Mouse (Mus musculus) intestine, postnatal 0 days (tissue): ENCODE data around the gene Cbwd1. TPM values are rescaled to one million over a fixed set of nuclear protein-coding genes. Genes with fewer than 3 reads are reported as not detected.

ENCODE experiments used
- ATAC-seq: fragments of 200-750 bp; cut with Nextera tagmentation; 2 replicates; pipeline ENCODE4 v1.8.0; 2017; ENCODE audit warnings: mild to moderate bottlenecking, moderate TSS enrichment, moderate library complexity
- H3K27ac ChIP-seq: fragments of 300-500 bp; sonication (generic); 2 replicates; pipeline ENCODE4 v1.5.1; 2014; ENCODE audit warnings: mild to moderate bottlenecking, low read depth, low read length, moderate library complexity
- H3K27me3 ChIP-seq: fragments of 300-500 bp; sonication (generic); replicated peaks from 2 replicates; pipeline ENCODE4 v1.6.1; 2014; ENCODE audit warnings: low read length, mixed read lengths; ENCODE audit not compliant: control insufficient read depth, insufficient read depth
- H3K36me3 ChIP-seq: fragments of 300-500 bp; sonication (generic); 2 replicates; pipeline ENCODE4 v1.6.1; 2014; ENCODE audit warnings: mild to moderate bottlenecking, moderate library complexity; ENCODE audit not compliant: control insufficient read depth, insufficient read depth
- H3K4me1 ChIP-seq: fragments of 300-500 bp; sonication (generic); replicated peaks from 2 replicates; pipeline ENCODE4 v1.6.1; 2014; ENCODE audit warnings: antibody characterized with exemption, low read length, mixed read lengths; ENCODE audit not compliant: control insufficient read depth, insufficient read depth
- H3K4me2 ChIP-seq: fragments of 300-500 bp; sonication (generic); replicated peaks from 2 replicates; pipeline ENCODE4 v1.6.1; 2014; ENCODE audit warnings: low read depth, mild to moderate bottlenecking, moderate library complexity
- H3K4me3 ChIP-seq: fragments of 300-500 bp; sonication (generic); 2 replicates; pipeline ENCODE4 v1.5.1; 2014; ENCODE audit warnings: low read depth, low read length
- H3K9ac ChIP-seq: fragments of 300-500 bp; sonication (generic); 2 replicates; pipeline ENCODE4 v1.6.1; 2014; ENCODE audit warnings: mild to moderate bottlenecking, low read depth, low read length
- H3K9me3 ChIP-seq: fragments of 300-500 bp; sonication (generic); 2 replicates; pipeline ENCODE4 v1.6.1; 2016; ENCODE audit warnings: mixed run types; ENCODE audit not compliant: control insufficient read depth
- CTCF ChIP-seq: sonication (generic); IDR thresholded peaks from 2 replicates; pipeline ENCODE4 v1.5.1; 2016; ENCODE audit warnings: low read depth, mild to moderate bottlenecking, control low read depth, antibody characterized with exemption, moderate library complexity
- WGBS: fragments of 180-500 bp; shearing (Covaris S2); extraction: QIAGEN DNeasy Blood & Tissue Kit; methylation state at CpG from one replicate; pipeline ENCODE4 v1.1.7; 2014; 5-methylcytosine and 5-hydroxymethylcytosine counted together
- polyA plus RNA-seq: library from polyadenylated mRNA; unstranded; fragments of >200 nt; fragmentation: Nextera tagmentation; extraction: Ambion mirVana; gene quantifications from 2 replicates; pipeline ENCODE4 v1.2.1, GENCODE M21; 2015

Cbwd1 gene
- polyA plus RNA-seq, 1 experiment from 2014 or later = 10.4 TPM

DNA sequence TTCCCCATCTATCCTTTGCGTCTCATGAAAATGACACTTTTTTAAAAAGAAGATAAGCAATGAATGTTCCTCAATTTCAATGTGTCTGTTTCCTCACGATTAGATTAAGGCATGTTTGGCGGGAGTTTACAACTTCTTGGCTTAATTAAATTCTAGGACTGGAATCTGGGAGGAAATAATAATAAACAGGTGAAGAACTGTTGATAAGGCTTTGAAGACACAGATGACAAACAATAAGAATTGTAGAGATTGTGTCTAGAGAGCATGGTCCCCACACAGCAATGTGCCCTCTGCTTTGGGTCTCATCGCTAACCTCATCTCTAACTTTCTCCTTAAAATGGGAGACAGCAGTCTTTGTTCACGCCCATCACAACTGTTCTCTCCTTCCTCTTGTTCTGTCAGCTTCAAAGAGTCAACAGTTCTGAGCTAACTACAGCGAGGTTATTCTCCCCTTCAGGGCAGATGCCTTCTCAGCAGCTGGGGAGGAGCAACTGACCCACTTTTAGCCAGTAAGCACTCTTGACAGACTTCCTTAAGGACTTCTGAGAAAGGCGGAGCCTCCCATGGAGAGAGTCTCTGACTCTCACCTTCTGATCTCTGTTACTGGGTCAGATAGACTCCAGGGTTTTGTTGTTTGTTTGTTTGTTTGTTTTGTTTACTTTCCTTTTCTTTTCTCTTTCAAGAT lies 28.9 kb upstream of the Cbwd1 start:
- Histone ChIP-seq H3K9me3 (no peaks in the 10 kb centered on the region), H3K9ac (no peak overlapping the region), H3K36me3 (no peaks in the 10 kb centered on the region), H3K27me3 (no peaks in the 10 kb centered on the region), H3K4me3 (no peak overlapping the region), H3K4me1 (no peaks in the 10 kb centered on the region), H3K27ac (no peak overlapping the region), H3K4me2 (no peak overlapping the region)
- no peak for TF ChIP-seq CTCF
- 67% methylated on average over 7 of the region's 7 CpGs for WGBS
- no peak for ATAC-seq

DNA sequence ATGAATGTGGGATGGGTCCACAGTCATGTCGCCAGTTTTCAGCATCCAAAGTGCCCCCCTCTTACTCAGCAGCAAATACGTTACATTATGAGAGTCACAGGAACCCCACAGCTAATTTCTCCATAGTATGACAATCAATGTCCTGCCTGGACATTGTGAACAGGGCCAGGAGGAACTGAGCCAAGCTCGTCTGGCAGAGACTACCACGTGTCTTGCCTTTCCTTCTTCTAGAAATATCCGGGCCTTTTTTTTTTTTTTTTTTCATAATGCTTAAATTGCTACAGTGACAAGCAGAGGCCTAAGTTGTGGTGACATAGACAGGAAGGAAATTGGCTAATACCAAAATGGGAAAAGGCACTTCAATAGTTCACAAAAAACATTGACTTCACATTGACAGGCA lies 27.4 kb upstream of the Cbwd1 start:
- no peaks in the 10 kb centered on the region for H3K27me3 ChIP-seq
- ATAC-seq = no peak
- no peaks in the 10 kb centered on the region for H3K36me3 ChIP-seq
- H3K4me1 ChIP-seq = no peaks in the 10 kb centered on the region
- H3K4me3 ChIP-seq = no peak overlapping the region
- no peaks in the 10 kb centered on the region for H3K9me3 ChIP-seq
- 79% methylated on average over 5 of the region's 5 CpGs for WGBS
- H3K9ac ChIP-seq = no peak overlapping the region
- H3K4me2 ChIP-seq = no peak overlapping the region
- TF ChIP-seq CTCF = no peak
- H3K27ac ChIP-seq = no peak overlapping the region

DNA sequence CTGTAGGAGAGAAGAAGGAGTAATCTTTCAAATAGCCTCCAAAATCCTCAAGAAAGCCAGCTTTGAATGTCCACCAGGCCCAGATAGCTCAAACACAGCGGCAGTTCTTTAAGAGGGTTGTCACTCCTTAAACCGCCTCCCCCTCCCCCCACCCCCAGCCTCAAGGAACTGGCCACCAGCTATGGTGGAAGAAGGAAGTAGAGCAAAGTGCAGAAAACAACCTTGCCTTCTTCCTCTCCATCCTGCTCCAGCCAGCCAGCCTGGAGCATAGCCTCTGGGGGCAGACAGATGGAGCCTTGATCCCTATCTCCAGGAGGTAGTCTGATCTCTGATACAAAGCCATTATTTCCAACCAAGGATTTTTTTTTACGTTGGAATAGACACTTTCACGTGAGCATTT lies 25.9 kb upstream of the Cbwd1 start:
- 68% methylated on average over 4 of the region's 4 CpGs for WGBS
- Histone ChIP-seq H3K27ac (no peak overlapping the region), H3K4me1 (no peaks in the 10 kb centered on the region), H3K27me3 (no peaks in the 10 kb centered on the region), H3K9ac (no peak overlapping the region), H3K9me3 (no peaks in the 10 kb centered on the region), H3K4me2 (no peak overlapping the region), H3K4me3 (no peak overlapping the region), H3K36me3 (no peaks in the 10 kb centered on the region)
- no peak for ATAC-seq
- no peak for TF ChIP-seq CTCF

DNA sequence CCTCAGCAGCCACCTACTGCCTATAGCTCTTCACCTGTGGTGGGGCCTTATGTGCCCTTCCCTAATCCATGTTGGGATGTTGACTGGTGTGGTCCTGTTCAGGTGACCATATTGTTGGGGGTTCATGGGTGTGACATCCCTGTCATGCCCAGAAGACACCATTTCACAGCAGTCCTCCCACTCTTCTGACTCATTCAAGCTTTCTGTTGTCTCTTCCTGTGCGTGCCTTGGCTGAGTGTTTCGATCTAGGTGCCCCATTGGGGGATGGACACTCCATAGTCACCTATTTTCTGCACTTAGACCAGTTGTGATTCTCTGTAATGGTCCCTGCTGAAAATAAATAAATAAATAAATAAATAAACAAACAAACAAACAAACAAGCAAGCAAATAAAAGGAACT lies 23.6 kb upstream of the Cbwd1 start:
- WGBS = 98% methylated on average over 2 of the region's 2 CpGs

DNA sequence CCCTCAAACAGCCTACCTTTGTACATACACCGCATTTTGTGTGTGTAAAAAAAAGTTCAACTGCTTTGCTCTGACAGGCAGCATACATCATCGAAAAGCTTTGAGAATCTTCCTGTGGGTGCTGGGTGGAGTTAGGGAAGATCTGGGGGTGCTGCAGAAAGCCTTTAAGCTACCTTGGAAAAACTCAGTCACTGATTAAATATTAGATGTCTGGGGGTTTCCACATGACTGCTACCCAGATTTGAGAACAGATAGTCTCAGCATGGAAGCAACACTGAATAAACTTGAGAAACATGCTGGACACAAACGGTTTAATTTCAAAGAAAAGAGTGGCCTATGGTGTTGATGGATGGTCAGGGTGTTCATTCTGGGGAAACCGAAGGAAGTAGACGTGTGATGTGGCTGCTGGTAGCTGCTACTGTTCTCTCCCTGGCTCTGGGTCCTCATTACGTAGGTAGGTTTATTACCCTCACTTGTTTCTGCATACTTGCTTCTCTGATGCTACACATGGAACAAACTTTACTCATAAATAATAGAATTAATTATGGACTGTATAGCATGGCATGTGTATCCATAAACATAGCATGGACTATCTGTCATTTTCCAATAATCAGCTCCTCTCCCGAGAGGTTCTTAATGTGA lies 22.6 kb upstream of the Cbwd1 start:
- H3K4me1 ChIP-seq = no peaks in the 10 kb centered on the region
- H3K36me3 ChIP-seq = no peaks in the 10 kb centered on the region
- no peak for ATAC-seq
- no peak for TF ChIP-seq CTCF
- no peak overlapping the region for H3K4me3 ChIP-seq
- no peak overlapping the region for H3K9ac ChIP-seq
- H3K4me2 ChIP-seq = no peak overlapping the region
- no peaks in the 10 kb centered on the region for H3K27me3 ChIP-seq
- no peaks in the 10 kb centered on the region for H3K9me3 ChIP-seq
- no peak overlapping the region for H3K27ac ChIP-seq
- WGBS = 71% methylated on average over 7 of the region's 7 CpGs

More for the DNA sequence above, 23.6 kb upstream of the Cbwd1 start:
- Histone ChIP-seq H3K4me3 (no peak overlapping the region), H3K9ac (no peak overlapping the region), H3K9me3 (no peaks in the 10 kb centered on the region), H3K36me3 (no peaks in the 10 kb centered on the region), H3K4me1 (no peaks in the 10 kb centered on the region), H3K27me3 (no peaks in the 10 kb centered on the region), H3K4me2 (no peak overlapping the region), H3K27ac (no peak overlapping the region)
- ATAC-seq = no peak
- no peak for TF ChIP-seq CTCF

DNA sequence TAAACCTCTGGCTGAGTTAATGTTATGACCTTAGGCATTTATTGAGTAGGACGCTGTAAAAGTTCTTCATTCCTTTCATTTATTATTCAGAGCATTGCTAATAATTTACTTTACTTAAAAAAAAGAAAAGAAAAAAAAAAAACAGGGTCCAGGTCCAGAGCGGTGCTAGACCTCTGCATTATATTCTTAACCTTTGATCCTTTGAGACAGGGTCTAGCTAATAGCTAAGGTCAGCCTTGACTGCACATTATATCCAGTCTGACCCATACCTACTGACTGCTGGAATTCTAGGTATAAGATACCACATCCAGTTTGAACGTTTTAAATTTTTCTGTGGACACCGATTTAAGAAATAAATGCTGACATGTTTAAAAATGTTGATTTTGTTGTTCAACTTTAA lies 21.6 kb upstream of the Cbwd1 start:
- Histone ChIP-seq H3K36me3 (no peaks in the 10 kb centered on the region), H3K27ac (no peak overlapping the region), H3K9me3 (no peaks in the 10 kb centered on the region), H3K9ac (no peak overlapping the region), H3K4me2 (no peak overlapping the region), H3K4me1 (no peaks in the 10 kb centered on the region), H3K4me3 (no peak overlapping the region), H3K27me3 (no peaks in the 10 kb centered on the region)
- no peak for TF ChIP-seq CTCF
- ATAC-seq = no peak
- WGBS = 68% methylated on average over 4 of the region's 4 CpGs
